Mouse (Mus musculus) right cerebral cortex, postnatal 10 days (tissue): ENCODE measurements around the gene Tmem69.

Source experiments
- DNase-seq, 2 experiments: peaks; one replicate each; pipeline ENCODE4 v3.0.0; 2021; ENCODE audit warnings: low spot score in 2 of 2

The Tmem69 gene

DNA sequence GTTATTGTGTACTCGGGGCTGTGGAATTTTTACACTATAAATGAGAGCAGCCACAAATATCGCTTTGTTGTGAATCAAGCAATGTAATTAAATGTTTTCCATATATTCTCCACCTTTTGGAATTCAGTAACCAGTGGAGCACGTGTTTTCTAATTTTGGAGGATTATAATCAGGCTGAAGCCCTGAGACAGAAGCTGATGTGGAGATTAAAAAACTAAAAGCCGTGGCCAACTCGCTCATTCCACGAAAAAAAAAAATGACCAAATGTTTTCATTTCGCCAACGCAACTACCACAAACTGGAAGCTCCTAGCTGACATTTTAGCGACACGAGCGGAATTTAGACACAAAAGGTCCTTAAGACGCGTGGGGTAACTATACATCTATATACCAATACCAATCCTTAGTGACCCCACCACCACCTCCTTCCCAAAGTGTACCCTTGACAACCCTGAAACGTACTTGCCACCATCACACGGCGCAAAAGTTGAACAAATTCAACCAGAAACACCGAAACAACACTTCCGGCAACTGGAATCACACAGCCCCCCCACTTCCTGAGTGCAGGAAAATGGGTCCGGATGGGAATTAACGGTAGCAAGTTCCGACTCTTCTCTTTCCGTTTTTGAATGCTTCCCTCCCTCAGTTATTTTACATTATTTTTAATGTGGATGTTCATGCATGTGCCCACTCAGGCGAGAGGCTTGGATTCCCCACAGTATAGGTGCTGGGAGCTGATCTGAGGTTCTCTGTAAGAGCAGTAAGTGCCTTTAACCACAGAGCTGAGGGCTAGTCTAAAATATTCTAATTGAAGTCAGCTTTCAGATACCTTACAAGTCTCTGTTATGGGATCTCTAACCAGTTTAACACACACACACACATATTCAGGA lies at the start of gene Tmem69:
Tmem69 (minus strand) TSS at position 524 of the 888 bp plus-strand sequence.
- DNase-seq = peak; percentile 88

DNA sequence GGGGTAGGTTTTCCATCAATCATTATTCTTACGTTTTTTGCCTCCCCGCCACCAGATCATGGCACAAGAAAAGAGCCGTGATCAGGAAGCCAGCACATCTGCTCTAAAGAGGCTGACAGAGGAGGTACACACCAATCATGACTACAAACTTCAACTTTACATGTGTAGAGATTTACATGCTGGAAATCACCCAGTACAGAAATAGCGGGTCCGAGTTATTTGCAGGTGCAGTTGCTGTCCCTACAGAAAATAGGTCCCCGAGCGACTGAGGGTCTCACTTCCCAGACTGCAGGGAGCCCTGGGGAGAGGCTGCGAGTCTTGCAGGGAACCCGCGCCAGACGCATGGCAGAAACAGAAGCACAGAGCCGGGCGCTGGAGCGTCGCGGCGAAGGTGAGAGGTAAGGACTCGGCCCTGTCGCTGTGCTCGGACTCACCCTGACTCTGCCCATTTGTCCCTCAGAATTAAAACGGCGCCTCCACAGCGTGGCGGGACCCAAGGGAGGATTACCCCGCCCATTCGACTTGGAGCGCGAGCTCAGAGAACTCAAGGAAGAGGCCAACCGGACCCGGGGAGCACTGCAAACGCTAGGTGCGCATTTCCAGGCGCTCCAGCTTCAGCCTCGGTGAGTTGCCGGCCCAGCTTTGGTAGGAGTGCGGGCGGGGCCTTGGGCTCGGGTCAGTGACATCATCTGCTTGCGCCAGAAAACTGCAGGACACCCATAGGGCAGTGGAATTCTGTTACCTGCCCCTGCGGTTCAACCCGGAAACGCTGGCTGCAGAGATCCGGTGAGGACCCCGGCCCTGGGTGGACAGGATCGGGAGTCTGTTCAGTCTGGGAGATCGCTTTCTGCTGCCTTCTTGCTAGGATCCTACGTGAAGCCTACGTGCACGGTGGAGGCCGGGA lies 41.5 kb upstream of the Tmem69 start:
- DNase-seq = peak; percentile 92 to 94

- DNase-seq = no peak
Observed at GRCm38 (mm10) chr4:116596379-116596778, 40.6 kb upstream of the Tmem69 start, which contains the start of gene Ccdc17. TSS of gene Ccdc17 (plus strand) at chr4:116596654.

GRCm38 (mm10) chr4:116595793-116596192 lies 40.1 kb upstream of the Tmem69 start:
- DNase-seq = no peak

GRCm38 (mm10) chr4:116558151-116558882 lies 2.6 kb upstream of the Tmem69 start:
- no peak for DNase-seq

DNA sequence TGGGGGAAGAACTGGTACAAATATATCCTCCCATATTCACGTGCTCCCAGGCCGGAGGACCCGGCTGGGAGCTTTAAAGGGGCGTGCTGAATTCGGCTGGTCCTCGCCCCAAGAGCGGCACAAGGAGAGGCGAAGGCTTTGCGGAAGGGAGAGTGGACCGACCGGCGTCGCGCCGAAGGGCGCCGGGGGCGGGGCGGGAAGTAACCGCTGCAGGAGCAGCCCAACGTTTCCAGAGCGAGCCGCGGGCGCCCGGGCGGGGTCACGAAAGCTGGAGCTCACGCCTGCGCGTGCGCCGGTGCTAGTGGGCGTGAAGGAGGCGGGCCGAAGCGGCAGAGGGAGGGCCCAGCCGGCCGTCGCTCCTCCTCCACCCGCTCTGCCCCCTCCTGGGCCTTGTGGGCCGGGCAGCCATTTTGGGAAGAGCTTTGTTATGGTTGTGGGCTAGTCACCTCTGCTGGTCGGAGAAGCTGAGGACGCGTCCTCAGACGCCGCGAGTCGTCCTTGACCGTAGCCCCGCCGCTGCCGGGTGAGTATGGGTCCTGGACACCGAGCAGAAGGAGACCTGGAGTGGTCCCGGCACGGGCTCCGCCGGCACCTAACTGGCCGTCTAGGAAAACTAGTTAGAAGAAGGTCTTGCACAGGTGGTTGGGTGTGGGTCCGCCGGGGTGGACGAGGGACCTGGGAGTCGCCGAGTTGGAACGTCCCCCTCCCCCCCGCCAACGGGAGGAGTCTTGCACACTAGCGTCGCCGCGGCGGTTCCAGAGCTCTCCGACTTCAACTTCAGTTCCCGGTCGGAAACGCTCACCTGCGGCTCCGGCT lies 1.8 kb upstream of the Tmem69 start, which contains the start of gene Gpbp1l1:
Gpbp1l1 (plus strand) TSS at position 353 of the 816 bp plus-strand sequence.
- peak; percentile 98 for DNase-seq

GRCm38 (mm10) chr4:116556561-116557305 lies 997 bp upstream of the Tmem69 start:
- DNase-seq = peak; percentile 96 to 97

GRCm38 (mm10) chr4:116553035-116553434 lies 2.7 kb downstream of the Tmem69 start:
- DNase-seq = no peak

- DNase-seq = no peak
Observed at GRCm38 (mm10) chr4:116550432-116550831, 5.3 kb downstream of the Tmem69 start.

- DNase-seq = no peak
Observed at GRCm38 (mm10) chr4:116537737-116538136, 18.0 kb downstream of the Tmem69 start.

DNA sequence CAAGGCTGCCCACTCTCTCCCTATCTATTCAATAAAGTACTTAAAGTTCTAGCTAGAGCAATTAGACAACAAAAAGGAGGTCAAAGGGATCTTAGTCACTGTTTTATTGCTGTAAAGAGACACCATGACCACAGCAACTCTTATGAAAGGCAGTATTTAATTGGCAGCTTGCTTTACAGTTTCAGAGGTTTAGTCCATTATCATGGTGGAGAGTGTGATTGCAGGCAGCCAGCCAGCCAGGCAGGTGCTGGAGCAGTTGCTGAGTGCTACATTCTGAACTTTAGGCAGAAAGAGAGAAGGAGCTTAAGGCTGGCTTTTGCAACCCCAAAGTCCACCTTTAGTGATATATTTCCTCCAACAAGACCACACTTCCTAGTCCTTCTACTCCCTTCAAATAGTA lies 19.4 kb downstream of the Tmem69 start:
- no peak for DNase-seq

DNA sequence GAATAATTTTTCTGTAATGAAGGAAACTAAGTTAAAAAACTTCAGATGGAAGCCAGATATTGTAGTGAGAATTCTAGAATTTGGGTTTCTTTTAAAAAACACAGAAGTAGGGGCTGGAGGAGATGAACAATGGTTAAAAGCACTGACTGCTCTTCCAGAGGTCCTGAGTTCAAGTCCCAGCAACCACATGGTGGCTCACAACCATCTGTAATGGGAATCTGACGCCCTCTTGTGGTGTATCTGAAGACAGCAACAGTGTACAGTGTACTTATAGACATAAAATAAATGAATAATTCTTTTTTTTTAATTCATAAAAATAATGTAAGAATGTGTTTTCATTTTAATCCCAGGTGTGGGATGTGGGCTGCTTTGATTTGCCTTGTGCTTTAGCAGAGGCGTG lies 24.6 kb downstream of the Tmem69 start:
- no peak for DNase-seq

DNA sequence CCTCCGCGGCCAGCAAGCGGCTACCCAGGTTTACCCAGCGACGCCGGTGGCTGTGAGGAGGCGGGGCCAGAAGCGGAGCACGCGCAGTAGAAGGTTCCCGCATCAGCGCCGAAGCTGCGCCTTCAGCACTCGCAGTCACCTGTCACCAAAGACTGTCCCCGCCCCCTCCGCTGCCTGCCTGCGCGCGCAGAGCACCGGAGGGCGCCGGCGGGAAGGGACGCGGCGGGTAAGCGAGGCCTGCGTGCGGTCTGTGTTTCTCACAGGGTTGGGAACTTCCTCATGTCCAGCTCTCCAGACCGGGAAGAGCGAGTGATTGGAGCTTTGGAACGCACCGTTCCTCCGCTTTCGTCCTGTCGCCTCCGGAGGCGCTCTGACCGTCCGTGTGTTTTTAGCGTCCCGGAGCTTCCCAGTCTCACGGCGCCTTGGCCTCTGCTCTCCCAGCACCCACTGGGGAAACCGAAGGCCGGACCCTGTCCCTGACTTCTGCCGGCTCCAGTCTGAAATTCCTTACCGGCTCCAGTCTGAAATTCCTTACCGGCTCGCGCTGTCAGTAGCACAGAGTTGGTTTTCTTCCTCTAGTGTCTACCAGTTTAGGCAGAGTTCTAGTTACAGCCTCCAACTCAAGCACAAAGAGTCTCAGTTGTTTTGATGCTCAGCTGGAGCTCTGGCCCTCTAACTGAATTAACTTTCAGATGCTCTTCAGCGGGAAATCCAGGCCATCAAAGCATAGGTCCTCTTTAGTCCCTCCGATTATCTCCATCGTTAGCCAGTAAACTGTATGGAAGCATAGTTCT lies 48.1 kb downstream of the Tmem69 start, which contains the start of gene Ipp:
Ipp (plus strand) TSS at position 125 of the 794 bp plus-strand sequence.
- peak; percentile 97 for DNase-seq

DNA sequence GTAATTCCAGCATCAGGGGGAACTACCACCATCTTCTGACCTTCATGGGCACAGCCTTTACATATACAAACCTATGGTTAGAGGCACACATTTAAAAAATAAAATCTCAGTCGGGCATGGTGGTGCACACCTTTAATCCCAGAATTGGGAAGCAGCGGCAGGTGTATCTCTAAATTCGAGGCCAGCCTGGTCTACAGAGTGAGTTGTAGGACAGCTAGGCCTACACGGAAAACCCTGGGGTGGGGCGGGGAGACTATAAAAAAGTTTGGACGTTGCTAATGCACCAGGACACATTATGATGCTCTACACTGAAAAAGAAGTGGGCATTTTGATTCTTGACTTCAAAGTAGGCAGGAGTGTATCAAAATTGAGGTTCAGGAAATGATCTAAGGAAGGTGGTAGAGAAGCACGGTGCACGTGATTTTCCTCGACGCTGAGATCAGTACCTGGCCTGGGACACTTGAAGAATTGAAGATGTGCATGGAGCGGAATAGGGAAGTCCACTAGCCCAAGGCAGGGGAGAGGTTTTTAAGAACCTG lies 48.8 kb downstream of the Tmem69 start:
- DNase-seq = peak; percentile 22 to 25
